Mouse (Mus musculus) MEL (cell line): ENCODE data around the gene Mterf1b. TPM values are rescaled to one million over a fixed set of nuclear protein-coding genes. Genes with fewer than 3 reads are reported as not detected.

Experiments
- DNase-seq: peaks from one replicate; pipeline ENCODE4 v3.0.0; 2011; ENCODE audit warnings: low read depth, low spot score
- H3K27ac ChIP-seq: 2 replicates; pipeline ENCODE4 v1.5.1; 2012; ENCODE audit warnings: low read depth, mild to moderate bottlenecking, control low read depth, low read length, moderate library complexity; ENCODE audit not compliant: control insufficient read depth
- H3K27me3 ChIP-seq, 2 experiments: fragments of 150-350 bp in 1 of 2; sonication (generic) in 1 of 2; 2 replicates each; pipeline ENCODE4 v1.6.1; 2012; ENCODE audit warnings: low read length in 2 of 2, mild to moderate bottlenecking in 2 of 2, improper control_type of control experiment in 1 of 2, moderate library complexity in 1 of 2; ENCODE audit not compliant: insufficient read depth in 2 of 2, control insufficient read depth in 1 of 2
- H3K36me3 ChIP-seq, 2 experiments: 2 replicates each; pipeline ENCODE4 v1.6.1; 2012 to 2014; ENCODE audit warnings: low read length in 2 of 2, improper control_type of control experiment in 1 of 2, inconsistent platforms in 1 of 2, mild to moderate bottlenecking in 1 of 2; ENCODE audit not compliant: insufficient read depth in 2 of 2, control insufficient read depth in 1 of 2
- H3K4me1 ChIP-seq, 2 experiments: fragments of 150-350 bp in 1 of 2; sonication (generic) in 1 of 2; 2 replicates each; pipeline ENCODE4 v1.6.1; 2012; ENCODE audit warnings: low read length in 2 of 2, improper control_type of control experiment in 1 of 2, mild to moderate bottlenecking in 1 of 2; ENCODE audit not compliant: insufficient read depth in 2 of 2, control insufficient read depth in 1 of 2
- H3K4me3 ChIP-seq, 2 experiments: fragments of 150-350 bp in 1 of 2; sonication (generic) in 1 of 2; 2 replicates each; pipeline ENCODE4 v1.5.1; 2012; ENCODE audit warnings: low read depth in 2 of 2, low read length in 2 of 2, mild to moderate bottlenecking in 2 of 2, moderate library complexity in 2 of 2, control low read depth in 1 of 2, improper control_type of control experiment in 1 of 2; ENCODE audit not compliant: control insufficient read depth in 1 of 2, insufficient read depth in 1 of 2
- H3K79me2 ChIP-seq: 2 replicates; pipeline ENCODE4 v1.6.1; 2012; ENCODE audit warnings: mild to moderate bottlenecking, low read length, moderate library complexity; ENCODE audit not compliant: control insufficient read depth, poor library complexity, insufficient read depth
- H3K9ac ChIP-seq: 2 replicates; pipeline ENCODE4 v1.6.1; 2012; ENCODE audit warnings: low read depth, mild to moderate bottlenecking, control low read depth, low read length, moderate library complexity; ENCODE audit not compliant: control insufficient read depth, poor library complexity, severe bottlenecking
- H3K9me3 ChIP-seq: fragments of 150-350 bp; sonication (generic); replicated peaks from 2 replicates; pipeline ENCODE4 v1.6.1; 2012; ENCODE audit warnings: mild to moderate bottlenecking, low read length, improper control_type of control experiment, moderate library complexity; ENCODE audit not compliant: insufficient read depth
- BHLHE40 ChIP-seq: IDR thresholded peaks from 2 replicates; pipeline ENCODE4 v1.6.1; 2012; ENCODE audit warnings: low read depth, mild to moderate bottlenecking, inconsistent platforms, low read length, improper control_type of control experiment, borderline replicate concordance
- CHD1 ChIP-seq: IDR thresholded peaks from 2 replicates; pipeline ENCODE4 v1.6.1; 2012; ENCODE audit warnings: low read depth, mild to moderate bottlenecking, inconsistent platforms, low read length, improper control_type of control experiment
- CHD2 ChIP-seq: IDR thresholded peaks from 2 replicates; pipeline ENCODE4 v1.6.1; 2011; ENCODE audit warnings: low read length, improper control_type of control experiment
- E2F4 ChIP-seq: IDR thresholded peaks from 2 replicates; pipeline ENCODE4 v1.6.1; 2011; ENCODE audit warnings: low read depth, low read length, improper control_type of control experiment, borderline replicate concordance
- ELF1 ChIP-seq: IDR thresholded peaks from 2 replicates; pipeline ENCODE4 v1.6.1; 2014; ENCODE audit warnings: low read depth, mild to moderate bottlenecking, inconsistent platforms, low read length, improper control_type of control experiment, moderate library complexity
- ETS1 ChIP-seq: IDR thresholded peaks from 2 replicates; pipeline ENCODE4 v1.6.1; 2012; ENCODE audit warnings: low read depth, mild to moderate bottlenecking, inconsistent platforms, low read length, improper control_type of control experiment, moderate library complexity
- GABPA ChIP-seq: IDR thresholded peaks from 2 replicates; pipeline ENCODE4 v1.6.1; 2012; ENCODE audit warnings: low read depth, mild to moderate bottlenecking, inconsistent platforms, low read length, improper control_type of control experiment, moderate library complexity
- HCFC1 ChIP-seq: IDR thresholded peaks from 2 replicates; pipeline ENCODE4 v1.6.1; 2012; ENCODE audit warnings: low read depth, mild to moderate bottlenecking, inconsistent platforms, low read length, improper control_type of control experiment, moderate library complexity
- JUND ChIP-seq: IDR thresholded peaks from 2 replicates; pipeline ENCODE4 v1.6.1; 2011; ENCODE audit warnings: low read depth, mild to moderate bottlenecking, improper control_type of control experiment, low read length
- MAFK ChIP-seq: IDR thresholded peaks from 2 replicates; pipeline ENCODE4 v1.6.1; 2011; ENCODE audit warnings: low read depth, mild to moderate bottlenecking, low read length, improper control_type of control experiment, borderline replicate concordance
- MAZ ChIP-seq: IDR thresholded peaks from 2 replicates; pipeline ENCODE4 v1.6.1; 2012; ENCODE audit warnings: low read depth, mild to moderate bottlenecking, inconsistent platforms, low read length, improper control_type of control experiment
- NELFE ChIP-seq: IDR thresholded peaks from 2 replicates; pipeline ENCODE4 v1.6.1; 2011; ENCODE audit warnings: low read depth, low read length, improper control_type of control experiment
- NRF1 ChIP-seq: IDR thresholded peaks from 2 replicates; pipeline ENCODE4 v1.6.1; 2014; ENCODE audit warnings: low read depth, mild to moderate bottlenecking, inconsistent platforms, low read length, improper control_type of control experiment, moderate library complexity; ENCODE audit not compliant: poor library complexity, insufficient read depth, severe bottlenecking
- POLR2AphosphoS2 ChIP-seq: IDR thresholded peaks from 2 replicates; pipeline ENCODE4 v1.6.1; 2011; ENCODE audit warnings: low read length, improper control_type of control experiment
- POLR2AphosphoS5 ChIP-seq: IDR thresholded peaks from 2 replicates; pipeline ENCODE4 v1.6.1; 2012; ENCODE audit warnings: low read depth, borderline replicate concordance, mild to moderate bottlenecking, inconsistent platforms, low read length, moderate library complexity, mixed read lengths
- RAD21 ChIP-seq: IDR thresholded peaks from 2 replicates; pipeline ENCODE4 v1.6.1; 2011; ENCODE audit warnings: mild to moderate bottlenecking, low read depth, low read length, improper control_type of control experiment
- SIN3A ChIP-seq: IDR thresholded peaks from 2 replicates; pipeline ENCODE4 v1.6.1; 2012; ENCODE audit warnings: low read length, improper control_type of control experiment, inconsistent platforms
- SMC3 ChIP-seq: IDR thresholded peaks from 2 replicates; pipeline ENCODE4 v1.6.1; 2011; ENCODE audit warnings: low read depth, low read length, improper control_type of control experiment
- TAL1 ChIP-seq: IDR thresholded peaks from 2 replicates; pipeline ENCODE4 v1.6.1; 2012; ENCODE audit warnings: mild to moderate bottlenecking, inconsistent platforms, low read length, moderate library complexity, mixed read lengths
- USF1 ChIP-seq: IDR thresholded peaks from 2 replicates; pipeline ENCODE4 v1.6.1; 2014; ENCODE audit warnings: low read depth, mild to moderate bottlenecking, inconsistent platforms, low read length, improper control_type of control experiment, moderate library complexity
- ZNF384 ChIP-seq: IDR thresholded peaks from 2 replicates; pipeline ENCODE4 v1.6.1; 2012; ENCODE audit warnings: low read depth, mild to moderate bottlenecking, inconsistent platforms, low read length, improper control_type of control experiment
- polyA plus RNA-seq, 2 experiments: library from polyadenylated mRNA; stranded (reverse) in 1 of 2; unstranded in 1 of 2; fragments of >175 nt in 1 of 2; fragments of >200 nt in 1 of 2; gene quantifications; 2 replicates each; pipeline versions ENCODE4 v1.2.1 to v1.2.4; 2012; ENCODE audit warnings: low replicate concordance in 2 of 2, low read depth in 1 of 2; ENCODE audit not compliant: insufficient read length in 2 of 2, insufficient read depth in 1 of 2, missing spikeins in 1 of 2
- total RNA-seq: library from RNA; depleted of rRNA; stranded (reverse); fragments of 300-350 nt; gene quantifications from 2 replicates; pipeline ENCODE4 v1.2.3, GENCODE M21; 2012

The Mterf1b gene
- total and polyA plus RNA-seq, 3 experiments: 0.92 to 2.0 TPM; not detected in 1

DNA sequence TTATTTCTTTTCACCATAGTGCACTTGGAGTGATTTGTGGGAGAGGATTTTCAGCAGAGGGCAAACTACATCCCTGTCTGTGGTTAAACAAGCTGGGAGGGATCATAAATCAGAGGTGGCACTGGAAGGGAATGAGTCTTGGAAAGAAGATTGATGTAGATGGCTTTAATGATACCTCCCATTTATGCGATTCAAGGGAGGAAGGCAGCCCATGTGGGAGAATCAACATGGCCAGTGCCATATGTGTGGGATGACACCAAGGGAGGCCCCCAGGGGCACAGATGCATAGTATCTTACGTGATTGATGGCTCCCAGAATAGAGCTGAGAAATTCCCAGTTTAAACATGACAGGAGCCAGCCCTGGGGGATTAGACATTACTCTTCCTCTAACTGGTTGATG is 48.0 kb downstream of the Mterf1b start:
- TF ChIP-seq ELF1: no peak
- TF ChIP-seq RAD21: no peak
- no peak for TF ChIP-seq POLR2AphosphoS5
- no peak for TF ChIP-seq SIN3A
- no peak for TF ChIP-seq MAZ
- no peak for TF ChIP-seq HCFC1
- TF ChIP-seq GABPA: no peak
- TF ChIP-seq, all 39 proteins: peak for 0
- DNase-seq: no peak
- Histone ChIP-seq H3K9me3 (no peaks in the 10 kb centered on the region), H3K27ac (no peak overlapping the region), H3K9ac (no peak overlapping the region), H3K79me2 (no peaks in the 10 kb centered on the region), H3K27me3 (no peaks in the 10 kb centered on the region), H3K4me1 (no peaks in the 10 kb centered on the region), H3K36me3 (no peaks in the 10 kb centered on the region), H3K4me3 (no peak overlapping the region)

DNA sequence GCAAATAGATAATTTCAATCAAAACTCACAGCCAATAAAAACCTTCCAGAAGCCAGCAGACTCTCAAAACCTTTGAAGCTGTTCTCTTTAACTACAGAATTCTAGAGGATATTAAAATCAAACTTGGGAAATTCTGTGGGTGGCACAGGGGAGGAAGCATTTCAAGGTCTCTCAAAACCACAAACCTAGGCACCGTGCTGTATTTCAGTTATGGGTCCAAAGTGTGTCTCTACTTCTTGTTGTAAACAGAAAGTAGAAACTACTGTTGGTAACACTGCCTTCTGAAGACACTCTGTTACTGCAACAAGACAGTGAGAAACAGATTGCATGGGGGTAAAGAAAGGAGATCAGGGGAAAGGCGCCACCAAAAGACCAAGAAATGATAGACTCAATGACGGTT is 52.8 kb downstream of the Mterf1b start:
- Histone ChIP-seq H3K9me3 (no peaks in the 10 kb centered on the region), H3K9ac (no peak overlapping the region), H3K27ac (no peak overlapping the region), H3K27me3 (no peaks in the 10 kb centered on the region), H3K36me3 (no peaks in the 10 kb centered on the region), H3K4me1 (no peaks in the 10 kb centered on the region), H3K4me3 (no peak overlapping the region), H3K79me2 (no peaks in the 10 kb centered on the region)
- TF ChIP-seq ETS1 (no peak), NELFE (no peak), POLR2AphosphoS2 (no peak), NRF1 (no peak), MAFK (no peak), TAL1 (no peak), E2F4 (no peak), GABPA (no peak), BHLHE40 (no peak), SIN3A (no peak), SMC3 (no peak), JUND (no peak), ZNF384 (no peak), USF1 (no peak), RAD21 (no peak), CHD1 (no peak), HCFC1 (no peak), CHD2 (no peak)
- DNase-seq: no peak
